Mouse (Mus musculus): ENCODE measurements at regions not wholly inside any gene's neighbourhood (a gene's known extent, or its start where the extent isn't known, plus 50 kb on each side); places are given as distances from the start of the nearest gene placed in this dataset.

- no peak for TF ChIP-seq CTCF (IDR thresholded peaks at IDR 0.05; ENCODE audit: control insufficient read depth, insufficient read depth, insufficient replicate concordance, low read depth, low read length)
- TF ChIP-seq POLR2A (IDR thresholded peaks at IDR 0.05; ENCODE audit: control insufficient read depth, low read depth, low read length), result no peak
- Histone ChIP-seq H3K27ac (ENCODE audit: control insufficient read depth, insufficient read depth, low read depth, low read length) (no peak overlapping the region), H3K36me3 (ENCODE audit: control insufficient read depth, insufficient read depth, low read length) (no peaks in the 10 kb centered on the region), H3K27me3 (ENCODE audit: control insufficient read depth, insufficient read depth, low read length) (no peaks in the 10 kb centered on the region), H3K4me3 (ENCODE audit: control insufficient read depth, low read depth, low read length) (no peak overlapping the region), H3K4me1 (ENCODE audit: control insufficient read depth, insufficient read depth, low read length) (no peaks in the 10 kb centered on the region)
Observed at GRCm38 (mm10) chr15:62179801-62180200, 1257.0 kb upstream of the A1bg start.

- Histone ChIP-seq H3K4me3 (ENCODE audit: control insufficient read depth, low read depth, low read length) (no peak overlapping the region), H3K27ac (ENCODE audit: control insufficient read depth, insufficient read depth, low read depth, low read length) (no peak overlapping the region), H3K4me1 (ENCODE audit: control insufficient read depth, insufficient read depth, low read length) (no peaks in the 10 kb centered on the region), H3K36me3 (ENCODE audit: control insufficient read depth, insufficient read depth, low read length) (no peaks in the 10 kb centered on the region), H3K27me3 (ENCODE audit: control insufficient read depth, insufficient read depth, low read length) (no peaks in the 10 kb centered on the region)
- TF ChIP-seq POLR2A (IDR thresholded peaks at IDR 0.05; ENCODE audit: control insufficient read depth, low read depth, low read length) (no peak), CTCF (IDR thresholded peaks at IDR 0.05; ENCODE audit: control insufficient read depth, insufficient read depth, insufficient replicate concordance, low read depth, low read length) (no peak)
Observed at GRCm38 (mm10) chr15:62178568-62178967, 1255.8 kb upstream of the A1bg start.

- Histone ChIP-seq H3K4me1 (ENCODE audit: control insufficient read depth, insufficient read depth, low read length) (no peaks in the 10 kb centered on the region), H3K27ac (ENCODE audit: control insufficient read depth, insufficient read depth, low read depth, low read length) (no peak overlapping the region), H3K4me3 (ENCODE audit: control insufficient read depth, low read depth, low read length) (no peak overlapping the region), H3K36me3 (ENCODE audit: control insufficient read depth, insufficient read depth, low read length) (no peaks in the 10 kb centered on the region), H3K27me3 (ENCODE audit: control insufficient read depth, insufficient read depth, low read length) (no peaks in the 10 kb centered on the region)
- TF ChIP-seq POLR2A (IDR thresholded peaks at IDR 0.05; ENCODE audit: control insufficient read depth, low read depth, low read length) (no peak), CTCF (IDR thresholded peaks at IDR 0.05; ENCODE audit: control insufficient read depth, insufficient read depth, insufficient replicate concordance, low read depth, low read length) (no peak)
Observed at GRCm38 (mm10) chr15:62177768-62178410, 1255.1 kb upstream of the A1bg start.

- Histone ChIP-seq H3K27me3 (ENCODE audit: control insufficient read depth, insufficient read depth, low read length) (no peaks in the 10 kb centered on the region), H3K36me3 (ENCODE audit: control insufficient read depth, insufficient read depth, low read length) (no peaks in the 10 kb centered on the region), H3K4me3 (ENCODE audit: control insufficient read depth, low read depth, low read length) (no peak overlapping the region), H3K27ac (ENCODE audit: control insufficient read depth, insufficient read depth, low read depth, low read length) (no peak overlapping the region), H3K4me1 (ENCODE audit: control insufficient read depth, insufficient read depth, low read length) (no peaks in the 10 kb centered on the region)
- TF ChIP-seq CTCF (IDR thresholded peaks at IDR 0.05; ENCODE audit: control insufficient read depth, insufficient read depth, insufficient replicate concordance, low read depth, low read length), result no peak
- TF ChIP-seq POLR2A (IDR thresholded peaks at IDR 0.05; ENCODE audit: control insufficient read depth, low read depth, low read length), result no peak
Observed at GRCm38 (mm10) chr15:62176076-62176475, 1253.3 kb upstream of the A1bg start.

DNA sequence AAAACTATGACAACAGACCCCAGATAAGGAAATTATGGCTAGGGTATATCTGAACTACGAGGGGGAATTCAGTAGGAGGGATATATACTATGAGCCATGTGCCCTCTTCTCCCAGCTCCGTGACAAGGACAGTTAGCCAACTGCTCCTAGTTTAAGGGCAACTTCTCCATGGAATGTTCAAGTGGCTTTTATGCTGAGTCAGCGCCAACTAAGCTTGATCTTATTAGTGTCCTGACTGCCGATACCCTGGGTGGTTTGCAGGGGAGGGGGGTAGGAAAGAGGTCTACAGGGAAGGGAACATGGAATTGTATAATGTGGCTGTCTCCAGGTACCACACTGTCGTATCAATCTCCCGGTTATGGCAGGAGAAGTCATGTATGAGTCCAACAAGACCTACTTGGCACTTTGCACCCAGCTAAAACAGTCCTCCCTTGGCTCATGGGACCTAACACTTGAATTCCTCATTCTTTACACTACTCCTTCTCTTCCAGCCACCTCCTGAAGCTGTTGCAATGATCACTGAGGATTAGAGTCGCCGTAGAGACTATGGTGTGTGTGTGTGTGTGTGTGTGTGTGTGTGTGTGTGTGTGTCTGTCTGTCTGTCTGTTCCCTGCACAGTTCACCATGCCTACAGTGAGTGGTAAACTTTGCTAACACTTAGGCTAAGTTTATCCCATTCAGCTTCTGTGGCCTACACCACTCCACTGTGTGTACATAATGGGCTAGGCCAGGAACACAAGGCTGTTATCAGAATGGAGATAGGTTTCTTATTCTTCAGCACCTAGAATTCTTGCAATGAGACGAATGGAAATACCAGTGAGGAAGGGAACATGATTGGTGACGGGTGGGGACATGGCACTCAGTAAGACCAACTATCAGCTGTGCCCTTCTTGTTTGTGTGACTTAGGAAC, 1251.1 kb upstream of the A1bg start:
- no peaks in the 10 kb centered on the region for H3K36me3 ChIP-seq (ENCODE audit: control insufficient read depth, insufficient read depth, low read length)

DNA sequence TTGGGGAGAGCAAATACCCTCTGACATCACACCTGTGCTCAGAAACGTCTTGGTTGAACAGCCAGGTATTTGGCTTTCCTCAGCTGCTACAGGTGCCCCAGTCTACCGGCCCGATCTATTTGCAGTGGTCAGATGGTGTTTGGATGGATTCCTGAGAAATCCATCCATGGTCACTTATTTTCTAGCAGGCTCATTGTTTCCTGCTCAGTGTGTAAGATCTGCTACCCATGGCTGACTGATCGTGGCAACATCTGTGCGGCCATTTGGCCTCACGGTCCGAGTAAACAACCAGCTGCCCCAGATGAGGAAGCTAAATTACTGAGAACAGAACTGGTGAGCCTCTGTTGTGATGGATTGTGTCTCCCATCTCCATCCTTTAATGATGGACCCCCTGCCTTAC, 1248.8 kb upstream of the A1bg start:
- Histone ChIP-seq H3K27ac (ENCODE audit: control insufficient read depth, insufficient read depth, low read depth, low read length) (no peak overlapping the region), H3K36me3 (ENCODE audit: control insufficient read depth, insufficient read depth, low read length) (no peaks in the 10 kb centered on the region), H3K4me1 (ENCODE audit: control insufficient read depth, insufficient read depth, low read length) (no peaks in the 10 kb centered on the region), H3K4me3 (ENCODE audit: control insufficient read depth, low read depth, low read length) (no peak overlapping the region), H3K27me3 (ENCODE audit: control insufficient read depth, insufficient read depth, low read length) (no peaks in the 10 kb centered on the region)
- TF ChIP-seq POLR2A (IDR thresholded peaks at IDR 0.05; ENCODE audit: control insufficient read depth, low read depth, low read length) (no peak), CTCF (IDR thresholded peaks at IDR 0.05; ENCODE audit: control insufficient read depth, insufficient read depth, insufficient replicate concordance, low read depth, low read length) (no peak)

More for the DNA sequence above, 1251.1 kb upstream of the A1bg start:
- Histone ChIP-seq H3K27me3 (ENCODE audit: control insufficient read depth, insufficient read depth, low read length) (no peaks in the 10 kb centered on the region), H3K27ac (ENCODE audit: control insufficient read depth, insufficient read depth, low read depth, low read length) (no peak overlapping the region), H3K4me1 (ENCODE audit: control insufficient read depth, insufficient read depth, low read length) (no peaks in the 10 kb centered on the region), H3K4me3 (ENCODE audit: control insufficient read depth, low read depth, low read length) (no peak overlapping the region)
- TF ChIP-seq CTCF (IDR thresholded peaks at IDR 0.05; ENCODE audit: control insufficient read depth, insufficient read depth, insufficient replicate concordance, low read depth, low read length), result no peak
- no peak for TF ChIP-seq POLR2A (IDR thresholded peaks at IDR 0.05; ENCODE audit: control insufficient read depth, low read depth, low read length)

DNA sequence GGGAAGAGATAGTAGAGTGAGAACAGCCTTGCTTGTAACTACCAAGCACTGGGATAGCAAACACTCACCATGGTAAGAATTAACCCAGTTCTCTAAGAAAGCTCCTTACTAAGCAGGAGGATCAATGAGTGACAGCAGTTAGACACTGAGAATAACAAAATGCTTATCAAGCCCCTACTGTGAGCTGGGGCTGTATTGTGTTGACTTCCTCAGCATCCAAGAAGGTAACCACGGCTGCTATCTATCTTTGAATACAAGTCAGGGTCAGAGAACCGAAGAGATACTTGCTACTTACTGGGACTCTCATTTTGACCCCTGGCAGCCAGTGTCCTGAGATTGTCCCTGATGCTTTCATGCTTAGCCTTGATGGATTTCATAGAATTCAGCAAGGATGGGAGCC, 1248.4 kb upstream of the A1bg start:
- H3K27ac ChIP-seq (ENCODE audit: control insufficient read depth, insufficient read depth, low read depth, low read length), result no peak overlapping the region

More for the DNA sequence above, 1248.4 kb upstream of the A1bg start:
- no peak for TF ChIP-seq POLR2A (IDR thresholded peaks at IDR 0.05; ENCODE audit: control insufficient read depth, low read depth, low read length)
- TF ChIP-seq CTCF (IDR thresholded peaks at IDR 0.05; ENCODE audit: control insufficient read depth, insufficient read depth, insufficient replicate concordance, low read depth, low read length), result no peak
- Histone ChIP-seq H3K4me3 (ENCODE audit: control insufficient read depth, low read depth, low read length) (no peak overlapping the region), H3K27me3 (ENCODE audit: control insufficient read depth, insufficient read depth, low read length) (no peaks in the 10 kb centered on the region), H3K36me3 (ENCODE audit: control insufficient read depth, insufficient read depth, low read length) (no peaks in the 10 kb centered on the region), H3K4me1 (ENCODE audit: control insufficient read depth, insufficient read depth, low read length) (no peaks in the 10 kb centered on the region)

All from testis, adult 2 months (tissue).